Comparison of ENCODE assay signal across 9 mouse cellular contexts in the genomic region with DNA sequence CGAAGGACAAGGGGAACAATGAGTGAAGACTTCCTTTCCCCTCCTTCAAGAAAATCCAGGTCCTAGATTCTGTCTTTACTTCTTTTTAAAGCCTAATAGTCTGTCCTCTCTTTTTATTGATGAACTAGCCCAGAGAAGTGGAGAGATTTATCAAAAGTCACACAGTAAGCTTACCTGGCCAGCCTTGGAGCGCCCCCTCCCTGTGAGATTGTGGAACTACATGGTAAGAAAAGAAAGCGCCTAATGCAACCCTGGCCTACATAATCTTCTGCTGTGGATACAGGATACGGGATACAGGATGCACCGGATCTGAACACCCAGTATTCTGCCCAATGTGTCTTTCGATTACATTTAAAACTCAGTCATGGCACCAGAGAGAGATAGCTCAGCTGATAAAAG.
DNase-seq lines count a peak whose midpoint lies in the region; ATAC-seq and TF ChIP-seq lines count a peak whose summit lies in the region.
"Had no signal": no experiment of that assay in that cellular context is flagged by ENCODE, and none has a peak within 500 bp of the region (broad histone marks: within the 10 kb centered on the region; RNA-seq: fewer than 3 reads in every experiment).

No protein-coding gene starts in this region.

- DNase-seq in cerebellum, adult 2 months = no peak
- no peak for DNase-seq in cerebellum, adult 18-20 months
- no peak for DNase-seq in liver, adult 2 months (ENCODE audit: extremely low read depth, low read depth, low spot score)
- no peak for DNase-seq in liver, embryonic 11.5 days (ENCODE audit: low spot score)
- no peak for DNase-seq in frontal cortex, postnatal 10 days (ENCODE audit: low spot score in 2 of 2)
- DNase-seq in layer of hippocampus, postnatal 25 days (ENCODE audit: extremely low spot score in 1 of 2, low spot score in 1 of 2) = no peak

- no peaks in the 10 kb centered on the region for H3K9me3 ChIP-seq in liver, embryonic 11.5 days (ENCODE audit: control insufficient read depth, low read length)
- H3K9me3 ChIP-seq in embryonic facial prominence, embryonic 13.5 days = no peaks in the 10 kb centered on the region
- H3K9me3 ChIP-seq in stomach, embryonic 14.5 days (ENCODE audit: control insufficient read depth, low read depth, low read length) = no peaks in the 10 kb centered on the region

- no peak for TF ChIP-seq POLR2A in cerebellum, adult 2 months (IDR thresholded peaks at IDR 0.05; ENCODE audit: borderline replicate concordance, insufficient read depth, low read length)
- TF ChIP-seq POLR2A in liver, adult 2 months (IDR thresholded peaks at IDR 0.05; ENCODE audit: extremely low read depth, insufficient read depth, low read length) = no peak

- no peak overlapping the region for H3K4me2 ChIP-seq in liver, embryonic 11.5 days
- peak overlapping the region; percentile 48; the same call in 1 of the 2 replicates for H3K4me2 ChIP-seq in embryonic facial prominence, embryonic 13.5 days
- H3K4me2 ChIP-seq in stomach, embryonic 14.5 days (replicated peaks; ENCODE audit: low read depth, low read length) = 0 out of 2 replicates have a peak overlapping the region, but pooled peaks have one; percentile 1

- WGBS in cerebellum, adult 2 months = 74% methylated on average over 6 of the region's 6 CpGs
- WGBS in liver, adult 2 months = 66% methylated on average over 6 of the region's 6 CpGs
- WGBS in liver, embryonic 11.5 days = 53% methylated on average over 6 of the region's 6 CpGs
- 71% methylated on average over 6 of the region's 6 CpGs for WGBS in embryonic facial prominence, embryonic 13.5 days
- WGBS in stomach, embryonic 14.5 days = 64% methylated on average over 6 of the region's 6 CpGs

- no peaks in the 10 kb centered on the region for H3K36me3 ChIP-seq in liver, adult 2 months (ENCODE audit: control insufficient read depth, insufficient read depth, low read length)
- no peaks in the 10 kb centered on the region for H3K36me3 ChIP-seq in liver, embryonic 11.5 days (ENCODE audit: control insufficient read depth, insufficient read depth, low read length)
- no peaks in the 10 kb centered on the region for H3K36me3 ChIP-seq in embryonic facial prominence, embryonic 13.5 days
- no peaks in the 10 kb centered on the region for H3K36me3 ChIP-seq in stomach, embryonic 14.5 days (ENCODE audit: control insufficient read depth, insufficient read depth, low read length)
- H3K36me3 ChIP-seq: G1E had no signal

- TF ChIP-seq CTCF in cerebellum, adult 2 months (IDR thresholded peaks at IDR 0.05; ENCODE audit: borderline replicate concordance, insufficient read depth, low read depth, low read length) = peak; percentile 19; the same call in 1 of the 2 replicates
- TF ChIP-seq CTCF in liver, adult 2 months (IDR thresholded peaks at IDR 0.05; ENCODE audit: low read depth, low read length) = peak; percentile 28; the same call in 1 of the 2 replicates

- no peak overlapping the region for H3K4me3 ChIP-seq in cerebellum, adult 2 months (replicated peaks; ENCODE audit: insufficient read depth, low read depth, low read length)
- no peak overlapping the region for H3K4me3 ChIP-seq in liver, adult 2 months (ENCODE audit: insufficient read depth, low read depth, low read length)
- H3K4me3 ChIP-seq in liver, embryonic 11.5 days (ENCODE audit: low read depth, low read length) = no peak overlapping the region
- no peak overlapping the region for H3K4me3 ChIP-seq in embryonic facial prominence, embryonic 13.5 days
- no peak overlapping the region for H3K4me3 ChIP-seq in stomach, embryonic 14.5 days (ENCODE audit: low read depth, low read length)

- no peaks in the 10 kb centered on the region for H3K27me3 ChIP-seq in cerebellum, adult 2 months (ENCODE audit: control insufficient read depth, insufficient read depth, low read length)
- no peaks in the 10 kb centered on the region; the same call in 1 of the 2 replicates for H3K27me3 ChIP-seq in liver, adult 2 months (ENCODE audit: control insufficient read depth, insufficient read depth, low read length)
- H3K27me3 ChIP-seq in liver, embryonic 11.5 days (replicated peaks; ENCODE audit: control insufficient read depth, insufficient read depth, low read length) = peaks cover 16% of the 10 kb centered on the region
- peaks cover 47% of the 10 kb centered on the region for H3K27me3 ChIP-seq in embryonic facial prominence, embryonic 13.5 days
- H3K27me3 ChIP-seq in stomach, embryonic 14.5 days (ENCODE audit: control insufficient read depth, insufficient read depth, low read length) = no peaks in the 10 kb centered on the region

- no peaks in the 10 kb centered on the region for H3K79me2 ChIP-seq in liver, adult 2 months (ENCODE audit: control insufficient read depth, insufficient read depth, low read length)

- no peak overlapping the region for H3K27ac ChIP-seq in cerebellum, adult 2 months (ENCODE audit: insufficient read depth, low read length)
- H3K27ac ChIP-seq in liver, adult 2 months (replicated peaks; ENCODE audit: insufficient read depth, low read depth, low read length) = no peak overlapping the region
- H3K27ac ChIP-seq in liver, embryonic 11.5 days (ENCODE audit: low read depth, low read length) = no peak overlapping the region
- H3K27ac ChIP-seq in embryonic facial prominence, embryonic 13.5 days = no peak overlapping the region
- H3K27ac ChIP-seq in stomach, embryonic 14.5 days (ENCODE audit: low read length) = no peak overlapping the region; the same call in 1 of the 2 replicates

- H3K9ac ChIP-seq in liver, adult 2 months (ENCODE audit: low read depth, low read length) = no peak overlapping the region
- H3K9ac ChIP-seq in liver, embryonic 11.5 days (ENCODE audit: low read depth, low read length) = no peak overlapping the region
- H3K9ac ChIP-seq in embryonic facial prominence, embryonic 13.5 days = no peak overlapping the region
- no peak overlapping the region for H3K9ac ChIP-seq in stomach, embryonic 14.5 days (replicated peaks; ENCODE audit: low read depth, low read length)

- no peak for ATAC-seq in liver, embryonic 11.5 days (replicated peaks; ENCODE audit: low FRiP score)
- ATAC-seq in embryonic facial prominence, embryonic 13.5 days (ENCODE audit: insufficient number of reproducible peaks, insufficient read depth, low FRiP score, low TSS enrichment, low read depth) = no peak
- no peak for ATAC-seq in stomach, embryonic 14.5 days (ENCODE audit: insufficient number of reproducible peaks, insufficient read depth, low FRiP score, low read depth)

- H3K4me1 ChIP-seq in cerebellum, adult 2 months (ENCODE audit: control insufficient read depth, insufficient read depth, low read length) = no peaks in the 10 kb centered on the region
- H3K4me1 ChIP-seq in liver, adult 2 months (ENCODE audit: control insufficient read depth, insufficient read depth, low read length) = no peaks in the 10 kb centered on the region
- no peaks in the 10 kb centered on the region for H3K4me1 ChIP-seq in liver, embryonic 11.5 days (replicated peaks; ENCODE audit: control insufficient read depth, insufficient read depth, low read length)
- peaks cover 43% of the 10 kb centered on the region for H3K4me1 ChIP-seq in embryonic facial prominence, embryonic 13.5 days
- 0 out of 2 replicates have a peak, but pooled peaks cover 7% of the 10 kb centered on the region for H3K4me1 ChIP-seq in stomach, embryonic 14.5 days (ENCODE audit: control insufficient read depth, insufficient read depth, low read length)
